Mouse (Mus musculus): ENCODE measurements around the gene Dpf2.

The Dpf2 gene

DNA sequence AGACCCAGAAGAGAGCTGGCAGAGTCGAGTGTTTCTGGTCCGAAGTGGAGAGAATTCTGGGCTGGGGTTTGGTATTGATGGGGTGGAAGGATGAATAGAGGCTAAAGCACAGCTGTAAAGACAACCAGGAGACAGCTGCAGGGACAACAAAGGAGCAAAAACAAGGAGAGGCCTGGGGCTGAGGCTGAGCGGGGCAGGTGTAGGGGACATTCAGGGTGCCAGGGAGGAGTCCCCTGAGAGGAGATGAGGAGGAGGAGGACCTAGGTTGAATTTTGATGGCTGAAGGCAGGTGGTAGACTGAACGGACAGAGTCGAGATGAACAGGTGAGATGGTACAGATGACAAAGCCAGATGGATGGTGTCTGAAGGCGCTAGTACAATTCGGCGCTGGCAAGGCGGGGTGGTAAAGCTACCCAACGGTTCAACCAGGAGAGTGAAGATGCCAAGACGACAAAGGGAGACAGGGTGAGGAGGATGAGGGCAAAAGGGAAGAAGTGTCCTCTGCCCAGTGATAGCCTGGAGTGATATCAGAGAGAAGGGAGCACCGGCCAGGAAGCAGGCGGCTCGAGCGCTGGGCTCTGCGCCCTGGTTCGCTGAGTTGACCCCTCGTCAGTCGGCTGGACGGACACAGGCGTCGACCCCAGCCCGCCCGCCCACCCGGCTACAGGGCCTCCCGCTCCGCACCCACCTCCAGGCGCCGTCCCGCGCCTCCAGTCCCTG lies 19.4 kb downstream of the Dpf2 start:
- DNase-seq (ENCODE audit: low read depth, low spot score), result peak; percentile 18

DNA sequence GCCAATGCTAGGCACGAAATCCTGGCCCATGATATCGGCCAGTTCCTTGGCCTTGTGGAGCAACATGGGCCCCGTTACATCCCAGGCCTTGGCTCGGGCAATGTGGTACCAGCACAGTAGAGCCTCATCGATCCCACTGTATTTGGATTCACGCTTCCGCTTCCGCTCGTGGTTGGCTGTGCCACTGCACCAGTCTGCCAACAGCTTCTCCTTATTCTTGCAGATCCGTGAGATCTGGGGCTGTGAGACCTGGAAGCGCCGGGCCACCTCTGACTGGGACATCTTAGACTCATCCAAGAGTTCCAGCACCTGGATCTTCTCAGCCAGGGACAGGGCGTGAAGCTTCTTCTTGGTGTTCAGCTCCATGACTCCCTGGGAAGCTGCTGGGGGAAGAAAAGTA lies 20.1 kb downstream of the Dpf2 start:
- no peak for DNase-seq (ENCODE audit: low read depth, low spot score)

DNA sequence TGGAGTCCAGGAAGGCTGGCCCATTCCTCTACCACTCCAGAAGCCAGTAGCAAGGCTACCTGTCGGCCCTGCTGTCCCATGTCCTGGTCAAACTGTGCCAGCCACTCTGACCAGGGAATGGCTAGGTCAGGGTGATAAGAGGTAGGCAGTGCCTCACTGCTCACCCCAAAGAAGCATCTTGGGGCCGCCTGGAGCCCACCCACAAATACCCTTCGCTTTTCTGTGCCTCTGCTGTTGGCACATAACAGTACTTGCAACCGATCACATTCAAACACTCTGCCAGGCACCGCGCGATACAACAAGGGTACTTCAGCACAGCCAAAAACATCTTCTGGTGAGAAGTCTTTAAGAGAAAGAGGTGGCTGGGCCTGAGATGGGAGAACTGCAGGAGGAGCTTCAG lies 20.5 kb downstream of the Dpf2 start:
- DNase-seq (ENCODE audit: low read depth, low spot score), result no peak

DNA sequence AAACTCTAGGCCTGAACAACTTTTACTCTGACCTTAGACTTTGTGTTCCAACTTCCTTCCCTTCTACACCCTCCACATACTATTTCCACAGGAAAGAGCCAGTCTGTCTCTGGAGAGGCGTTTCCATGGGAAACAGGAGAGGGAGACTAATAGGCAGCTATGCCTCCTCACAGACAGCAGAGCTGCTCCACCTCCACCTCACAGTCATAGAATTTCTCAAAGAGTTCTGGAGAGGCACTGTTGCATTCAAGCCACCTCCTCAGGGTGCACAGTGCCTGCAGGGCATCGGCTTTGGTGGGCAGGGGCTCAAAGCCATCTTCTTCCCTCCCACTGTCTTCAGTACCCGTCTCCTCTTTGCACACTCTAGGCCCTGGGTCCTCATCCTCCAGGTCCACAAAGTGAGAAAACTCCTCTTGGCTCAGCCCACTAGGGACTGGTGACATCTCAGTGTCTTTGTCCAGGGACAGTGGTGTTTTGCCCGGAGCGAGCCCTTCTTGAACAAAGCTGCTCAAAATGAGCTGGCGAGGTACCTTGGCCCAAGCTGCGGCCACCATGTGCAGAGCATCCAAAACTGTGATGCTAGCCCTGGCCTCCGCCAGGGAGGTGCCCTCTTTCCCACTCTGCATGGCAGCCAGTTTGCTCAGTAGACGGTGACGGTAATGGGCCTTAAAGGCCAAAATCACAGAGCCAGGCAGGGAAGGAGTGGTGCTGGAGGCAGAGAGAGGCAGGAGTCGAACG lies 21.1 kb downstream of the Dpf2 start:
- peak; percentile 45 for DNase-seq (ENCODE audit: low read depth, low spot score)

DNA sequence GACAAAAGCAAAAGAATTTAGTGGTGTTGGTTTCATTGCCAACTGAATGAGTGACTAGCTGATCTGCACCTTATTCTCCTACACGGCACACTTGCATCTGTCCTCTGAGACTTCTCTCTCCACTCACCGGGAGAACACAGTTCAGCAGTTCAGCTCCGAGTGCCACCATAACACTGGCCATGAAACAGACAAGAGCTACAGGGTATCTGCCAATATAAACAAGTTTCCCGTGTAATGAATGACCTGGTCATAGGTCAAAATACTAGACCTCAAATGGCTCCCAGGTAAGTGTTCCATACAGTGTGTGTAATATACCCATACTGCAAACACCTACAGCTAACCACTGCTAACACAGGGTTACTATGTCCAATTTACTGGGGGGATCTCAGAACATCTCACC lies 23.6 kb downstream of the Dpf2 start:
- no peak for DNase-seq (ENCODE audit: low read depth, low spot score)

DNA sequence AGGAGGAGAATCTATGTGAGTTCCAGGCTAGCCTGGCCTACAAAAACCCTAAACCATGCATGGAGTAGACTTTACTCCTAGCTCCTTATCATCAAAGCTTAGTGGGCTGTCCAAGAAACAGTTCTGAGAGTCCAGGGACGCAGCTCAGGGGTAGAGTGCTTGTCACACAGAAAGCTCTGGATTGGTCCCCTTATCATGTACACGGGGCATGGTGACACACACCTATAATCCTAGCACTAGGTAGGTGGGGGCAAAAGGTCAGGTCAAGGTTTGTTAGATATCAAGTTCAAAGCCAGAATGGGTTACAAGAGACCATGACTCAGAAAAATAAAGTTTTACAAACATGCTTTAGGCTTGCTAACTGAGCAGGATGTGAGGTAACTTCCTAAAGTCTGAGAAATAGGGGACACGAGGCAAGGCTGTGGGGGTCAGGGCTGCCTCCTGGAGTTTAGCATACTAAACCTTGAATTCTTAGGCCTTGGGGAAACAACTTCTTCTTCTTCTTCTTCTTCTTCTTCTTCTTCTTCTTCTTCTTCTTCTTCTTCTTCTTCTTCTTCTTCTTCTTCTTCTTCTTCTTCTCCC lies 25.5 kb downstream of the Dpf2 start:
- no peak for DNase-seq (ENCODE audit: low read depth, low spot score)

DNA sequence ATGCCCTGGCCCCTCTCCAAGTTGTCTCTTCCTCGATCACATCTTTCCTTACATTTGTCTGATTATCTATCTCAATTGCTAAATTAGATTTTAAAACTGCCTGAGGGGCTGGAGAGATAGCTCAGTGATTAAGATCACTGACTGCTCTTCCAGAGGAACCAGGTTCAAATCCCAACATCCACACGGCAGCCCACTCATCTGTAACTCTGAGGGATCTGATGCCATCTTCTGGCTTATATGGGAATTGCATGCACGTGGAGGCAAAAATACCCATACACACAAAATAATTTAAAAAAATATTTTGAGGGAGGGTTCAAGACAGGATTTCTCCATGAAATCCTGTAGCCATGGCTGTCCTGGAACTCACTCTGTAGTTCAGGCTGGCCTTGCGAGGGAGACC lies 27.0 kb downstream of the Dpf2 start:
- no peak for DNase-seq (ENCODE audit: low read depth, low spot score)

DNA sequence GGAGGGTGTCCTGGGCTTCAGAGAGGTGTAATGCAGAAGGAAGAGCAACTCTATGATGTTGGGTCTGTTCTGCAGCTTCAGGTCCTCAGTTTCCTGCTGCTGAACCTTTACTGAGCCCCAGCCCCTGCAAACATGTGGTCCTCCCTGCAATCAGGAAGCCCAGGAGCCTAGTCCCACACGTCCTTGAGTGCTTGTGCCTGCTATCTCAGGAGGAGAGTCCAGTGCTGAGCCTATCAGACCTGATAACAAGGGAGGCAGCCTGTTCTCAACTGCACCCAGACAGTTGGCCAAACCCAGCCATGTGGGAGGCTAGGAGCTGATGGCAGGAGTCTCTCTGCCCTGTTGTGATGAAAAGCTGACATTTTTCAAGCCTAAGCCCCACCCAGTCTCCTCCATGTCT lies 28.9 kb downstream of the Dpf2 start:
- DNase-seq (ENCODE audit: low read depth, low spot score), result no peak

DNA sequence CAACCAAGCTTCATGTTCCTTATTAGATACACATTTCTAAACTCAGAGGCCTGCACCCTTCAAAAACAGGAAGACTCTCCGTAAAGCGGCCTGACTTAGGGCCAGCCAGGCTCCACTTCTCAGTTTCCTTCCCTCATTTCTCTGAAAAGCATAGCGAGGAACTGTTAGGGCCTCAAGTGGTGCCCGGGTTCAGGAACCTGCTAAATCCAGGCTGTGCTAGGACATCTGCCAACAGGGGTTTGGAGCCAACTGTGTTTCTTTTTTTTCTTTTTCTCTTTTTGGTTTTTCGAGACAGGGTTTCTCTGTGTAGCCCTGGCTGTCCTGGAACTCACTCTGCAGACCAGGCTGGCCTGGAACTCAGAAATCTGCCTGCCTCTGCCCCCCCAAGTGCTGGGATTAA lies 30.7 kb downstream of the Dpf2 start:
- peak; percentile 39 for DNase-seq (ENCODE audit: low read depth, low spot score)

DNA sequence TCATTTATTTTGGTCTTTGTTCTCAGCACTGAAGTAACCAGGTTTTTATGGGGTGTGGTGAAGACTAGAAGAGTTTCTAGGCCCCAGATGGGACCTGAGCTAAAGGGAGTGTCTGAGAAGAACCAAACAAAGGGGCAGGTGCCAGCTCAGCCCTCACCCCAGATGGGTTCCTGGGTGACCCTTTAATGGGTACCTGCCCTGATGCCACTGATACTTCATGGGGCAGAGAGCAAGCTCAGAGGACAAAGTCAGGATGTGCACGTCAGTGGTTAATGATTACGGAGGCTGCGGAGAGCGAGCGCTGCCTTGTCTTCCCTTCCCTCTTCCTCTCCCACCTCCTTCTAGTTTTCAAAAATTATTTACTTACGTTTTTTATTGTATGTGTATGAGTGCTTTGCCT lies 31.7 kb downstream of the Dpf2 start:
- DNase-seq (ENCODE audit: low read depth, low spot score), result no peak

DNA sequence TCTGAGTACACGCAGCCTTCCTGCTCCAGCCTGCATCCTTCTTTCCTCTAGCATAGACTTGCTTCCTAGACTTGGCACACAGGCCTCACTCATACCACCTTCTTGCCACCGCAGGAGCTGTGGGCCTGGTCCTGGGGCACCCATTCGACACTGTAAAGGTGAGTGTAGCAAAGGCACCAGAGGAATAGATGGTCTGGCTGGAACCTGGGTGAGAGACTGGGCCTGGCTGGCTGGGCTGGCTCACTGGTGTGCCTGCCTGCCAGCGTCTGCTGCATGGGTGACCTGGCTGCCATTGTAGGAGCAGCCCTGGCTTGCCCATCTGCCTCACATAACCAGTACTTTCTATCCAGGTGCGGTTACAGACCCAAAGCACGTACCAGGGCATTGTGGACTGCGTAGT lies 33.1 kb downstream of the Dpf2 start:
- no peak for DNase-seq (ENCODE audit: low read depth, low spot score)

DNA sequence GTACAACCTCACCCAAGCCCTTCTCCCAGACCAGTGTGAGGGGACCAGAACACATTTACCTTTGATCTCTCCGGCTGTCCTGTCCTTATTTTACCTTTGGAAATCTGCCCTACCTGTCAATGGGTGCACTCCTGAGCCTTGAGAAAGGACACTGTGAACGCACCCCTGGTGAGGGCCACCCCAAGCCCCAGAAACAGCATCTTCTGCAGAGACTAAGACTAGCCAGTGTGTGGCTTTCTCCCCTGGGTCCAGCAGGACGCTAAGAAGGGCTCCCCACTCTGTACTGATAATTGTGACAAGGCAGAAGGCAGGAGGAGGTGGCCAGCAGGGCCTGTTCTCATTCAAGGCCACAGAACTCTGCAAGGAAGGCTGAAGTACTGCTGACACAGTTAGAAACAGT lies 33.9 kb downstream of the Dpf2 start:
- no peak for DNase-seq (ENCODE audit: low read depth, low spot score)

DNA sequence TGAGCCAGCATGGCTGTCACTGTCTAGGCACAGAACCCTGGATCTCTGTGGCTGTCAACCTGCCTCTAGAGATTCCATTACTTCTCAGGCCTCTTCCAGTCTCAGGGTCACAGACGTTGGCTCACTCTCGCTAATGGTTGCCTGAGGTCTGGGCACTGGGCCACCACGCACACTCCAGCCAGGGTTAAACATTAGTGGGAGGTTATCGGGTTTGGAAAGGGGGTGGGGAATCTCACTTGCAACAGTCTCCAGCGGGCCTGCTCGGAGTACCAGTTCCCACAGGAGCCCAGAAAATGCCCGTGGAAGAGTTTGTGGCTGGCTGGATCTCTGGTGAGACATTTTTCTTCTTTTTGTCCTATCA lies 34.5 kb downstream of the Dpf2 start:
- no peak for DNase-seq (ENCODE audit: low read depth, low spot score)

DNA sequence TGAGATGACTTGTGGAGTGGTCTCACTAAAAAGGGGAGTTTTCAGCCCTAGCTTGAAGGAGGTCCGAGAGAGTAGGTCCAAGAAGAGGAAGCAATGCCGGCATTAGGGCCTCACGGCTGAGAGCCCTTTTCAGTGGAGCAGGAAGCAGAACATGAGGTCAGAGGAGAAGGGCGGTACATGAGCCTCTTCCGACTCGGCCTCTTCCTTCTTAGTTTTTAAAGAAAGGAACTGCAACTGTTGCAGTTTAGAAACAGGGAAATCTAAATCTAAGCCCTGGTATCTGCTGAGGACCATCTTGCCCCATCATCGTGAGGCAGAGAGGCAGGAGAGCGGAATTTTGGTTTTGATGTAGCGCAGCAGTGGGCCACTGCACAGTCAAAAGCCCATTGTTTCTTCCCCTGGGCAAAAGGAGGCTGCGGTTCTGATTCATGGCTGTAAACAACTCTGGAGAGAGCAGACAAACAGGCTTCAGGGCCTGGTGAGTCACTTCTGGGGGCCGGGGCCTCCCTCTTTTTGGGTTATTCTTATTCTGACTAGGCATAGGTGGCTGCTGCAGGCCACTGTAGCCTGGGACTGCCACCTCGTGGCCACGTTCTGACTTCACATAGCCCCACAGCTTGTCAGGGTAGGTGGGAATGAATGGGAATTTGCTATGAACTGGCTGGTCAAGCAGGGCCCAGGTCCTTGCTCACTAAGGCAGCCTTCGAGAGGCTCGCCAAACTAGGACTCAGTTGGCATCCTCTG lies 35.0 kb downstream of the Dpf2 start, which contains the start of gene Slc25a45:
Gene Slc25a45 (plus strand): TSS at position 191 of the 744 bp plus-strand sequence.
- DNase-seq (ENCODE audit: low read depth, low spot score), result peak; percentile 93

DNA sequence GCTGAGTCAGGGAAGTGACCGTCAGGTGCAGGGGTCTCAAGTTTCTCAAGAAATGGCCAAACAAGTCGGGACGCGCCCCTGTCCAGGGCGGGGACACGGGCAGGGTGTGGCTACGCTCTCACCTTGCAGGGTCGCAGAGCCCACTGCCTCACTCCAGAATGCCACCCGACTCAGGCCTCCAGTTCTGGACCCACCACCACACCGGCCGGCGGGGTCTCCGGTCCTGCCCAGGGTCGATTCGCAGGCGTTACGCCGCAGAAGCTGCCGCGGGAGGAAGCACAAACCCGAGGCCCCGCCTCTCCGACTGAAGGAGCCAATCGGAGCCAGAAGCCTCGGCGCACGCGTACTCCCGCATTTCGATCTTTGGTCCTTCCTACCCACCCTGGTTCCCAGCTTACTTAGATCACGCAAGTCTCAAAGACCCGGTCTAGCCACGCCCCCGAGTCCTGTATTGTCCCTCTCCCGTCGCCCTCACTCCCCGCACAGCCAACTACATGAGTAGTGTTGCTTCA lies 37.8 kb downstream of the Dpf2 start, which contains the start of gene Frmd8:
Gene Frmd8 (minus strand): TSS at position 306 of the 512 bp plus-strand sequence.
- peak; percentile 98 for DNase-seq (ENCODE audit: low read depth, low spot score)

DNA sequence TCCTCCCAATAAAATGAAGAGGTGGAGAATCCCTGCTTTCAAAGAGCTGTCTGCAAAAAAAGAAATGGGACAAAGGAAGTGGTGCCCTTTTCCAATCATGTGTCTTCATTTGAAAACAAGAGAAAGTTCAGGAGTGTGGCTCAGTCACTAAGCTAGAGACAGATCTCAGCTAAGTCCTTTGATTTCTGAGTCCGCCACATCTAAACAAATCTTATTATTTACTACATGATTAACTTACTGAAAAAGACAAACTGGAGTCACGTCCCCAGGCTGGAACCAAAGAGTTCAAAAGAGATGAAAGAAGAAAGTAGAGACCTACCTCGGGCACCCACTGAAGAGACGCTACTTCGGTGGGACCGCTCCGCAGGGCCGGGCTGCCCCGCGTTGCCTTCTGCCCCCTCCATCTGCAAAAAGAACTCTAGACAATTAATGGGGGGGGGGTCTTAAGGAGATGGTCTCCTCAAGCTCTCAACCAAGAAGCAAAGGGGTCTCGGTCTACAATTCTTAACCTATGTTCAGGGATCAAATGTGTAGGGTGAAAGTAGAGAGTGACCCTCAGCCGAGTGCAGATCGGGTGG lies 38.3 kb downstream of the Dpf2 start:
- no peak for DNase-seq (ENCODE audit: low read depth, low spot score)

DNA sequence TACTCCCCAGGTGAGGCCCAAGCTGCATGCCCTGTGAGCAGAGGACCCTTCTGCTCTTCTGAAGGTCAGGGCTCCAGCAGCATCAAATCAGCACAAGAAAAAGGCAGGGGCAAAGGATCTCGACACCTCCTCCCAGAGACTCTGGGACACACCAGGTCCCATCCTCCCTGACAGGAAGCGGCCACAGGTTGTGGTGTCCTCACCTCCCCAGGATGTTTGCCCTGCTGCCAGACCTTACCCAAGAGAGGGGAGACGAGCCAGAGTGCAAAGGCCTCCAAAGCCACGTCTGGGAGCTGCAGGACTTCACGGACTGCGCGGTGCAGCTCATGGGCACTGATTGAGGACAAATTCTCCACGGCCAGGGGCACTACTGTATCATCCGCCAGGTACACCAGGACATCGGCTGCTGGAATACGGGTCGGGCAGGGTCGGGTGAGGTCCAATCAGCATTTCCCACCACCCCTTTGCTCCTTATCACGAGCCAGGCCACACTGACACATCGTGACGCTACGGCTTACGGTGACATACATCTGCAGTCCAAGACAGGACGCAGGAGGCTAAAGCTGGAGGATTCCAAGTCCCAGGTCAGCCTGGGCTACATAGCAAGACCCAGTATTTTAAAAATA lies 39.8 kb downstream of the Dpf2 start:
- no peak for DNase-seq (ENCODE audit: low read depth, low spot score)

DNA sequence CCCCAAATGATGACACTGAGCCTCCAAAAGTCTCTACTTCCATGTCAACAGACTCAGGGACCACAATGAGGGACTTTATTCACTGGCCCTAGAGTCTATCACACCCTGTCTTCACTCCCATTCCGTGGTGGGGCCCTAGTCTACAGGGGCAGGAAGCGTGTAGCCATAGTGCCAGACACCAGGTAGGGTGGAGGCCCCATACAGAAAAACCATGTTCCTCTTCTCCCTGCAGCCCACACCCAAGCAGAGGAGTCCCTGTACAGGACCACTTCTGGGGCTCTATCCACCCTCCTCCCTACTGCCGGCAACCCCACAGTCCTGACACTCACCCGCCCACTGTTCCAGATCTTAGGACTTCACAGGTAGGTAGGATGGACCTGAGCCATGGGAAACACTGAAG lies 40.3 kb downstream of the Dpf2 start:
- no peak for DNase-seq (ENCODE audit: low read depth, low spot score)

DNA sequence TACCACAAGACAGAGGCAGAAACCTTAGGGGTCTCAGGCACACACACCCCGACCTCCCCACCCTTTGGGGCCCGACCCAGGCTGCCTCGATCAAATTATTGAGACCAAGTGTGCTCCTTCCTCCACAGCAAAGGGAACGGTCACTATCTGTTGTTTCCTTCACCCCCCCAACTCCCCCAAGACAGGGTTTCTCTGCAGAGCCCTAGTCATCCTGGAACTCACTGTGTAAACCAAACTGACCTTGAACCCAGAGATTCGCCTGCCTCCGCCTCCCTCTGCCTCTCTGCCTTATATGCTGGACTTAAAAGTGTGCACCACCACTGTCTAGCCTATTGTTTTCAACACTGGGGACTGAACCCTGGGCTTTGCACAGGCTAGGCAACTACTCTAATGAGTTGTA lies 41.1 kb downstream of the Dpf2 start:
- DNase-seq (ENCODE audit: low read depth, low spot score), result no peak

DNA sequence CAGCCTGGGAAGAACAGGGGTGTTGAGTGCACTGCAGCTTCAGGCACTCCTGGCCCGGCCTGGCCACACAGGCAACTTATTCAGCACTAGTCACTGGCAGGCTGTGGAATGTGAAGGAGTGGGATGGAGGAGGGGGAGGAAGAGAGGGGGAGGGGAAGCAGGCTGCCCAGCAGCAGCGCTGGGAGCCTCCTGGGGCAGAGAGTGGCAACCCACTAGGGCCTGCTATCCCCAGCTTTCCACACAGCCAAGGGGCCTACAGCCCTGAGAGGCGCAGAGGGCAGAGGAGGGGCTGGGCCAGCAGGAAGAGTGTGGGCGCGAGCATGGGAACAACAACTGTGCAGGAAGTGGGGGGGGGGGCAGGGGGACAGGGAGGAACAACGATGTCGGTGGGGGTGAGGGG lies 41.5 kb downstream of the Dpf2 start:
- DNase-seq (ENCODE audit: low read depth, low spot score), result peak; percentile 51

DNA sequence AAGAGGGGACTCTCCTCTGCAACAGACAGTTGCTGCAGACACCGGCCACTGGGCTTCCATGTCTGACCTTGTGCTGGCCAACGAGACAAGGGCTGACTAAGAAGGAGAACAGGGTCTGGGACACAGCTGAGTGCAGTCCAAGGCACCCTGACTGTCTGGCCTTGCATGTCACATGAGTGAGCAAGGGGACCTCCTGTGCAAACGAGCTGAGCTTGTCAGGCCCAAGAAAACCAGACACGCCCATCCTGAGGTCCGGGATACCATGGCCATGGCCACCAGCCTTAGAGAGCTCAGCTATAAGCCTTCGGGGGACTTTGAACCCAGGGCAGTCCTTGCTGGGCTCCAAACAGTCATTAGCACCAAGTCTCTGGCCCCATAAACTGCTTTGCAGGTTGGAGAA lies 44.7 kb downstream of the Dpf2 start:
- no peak for DNase-seq (ENCODE audit: low read depth, low spot score)
